Mouse (Mus musculus) small intestine, adult 10 weeks (tissue): ENCODE data around the gene Dhrs11. TPM values are rescaled to one million over a fixed set of nuclear protein-coding genes. Genes with fewer than 3 reads are reported as not detected.

Experiments used
- polyA plus RNA-seq: library from polyadenylated mRNA; stranded (reverse); fragments of 350-450 nt; fragmentation: Illumina TruSeq; extraction: RNeasy Lipid Tissue Mini Kit (QIAGEN cat#74804); gene quantifications from one replicate; pipeline ENCODE4 v1.2.3, GENCODE M21; 2014; ENCODE audit warnings: low replicate concordance

The Dhrs11 gene
- polyA plus RNA-seq = 68.3 TPM

DNA sequence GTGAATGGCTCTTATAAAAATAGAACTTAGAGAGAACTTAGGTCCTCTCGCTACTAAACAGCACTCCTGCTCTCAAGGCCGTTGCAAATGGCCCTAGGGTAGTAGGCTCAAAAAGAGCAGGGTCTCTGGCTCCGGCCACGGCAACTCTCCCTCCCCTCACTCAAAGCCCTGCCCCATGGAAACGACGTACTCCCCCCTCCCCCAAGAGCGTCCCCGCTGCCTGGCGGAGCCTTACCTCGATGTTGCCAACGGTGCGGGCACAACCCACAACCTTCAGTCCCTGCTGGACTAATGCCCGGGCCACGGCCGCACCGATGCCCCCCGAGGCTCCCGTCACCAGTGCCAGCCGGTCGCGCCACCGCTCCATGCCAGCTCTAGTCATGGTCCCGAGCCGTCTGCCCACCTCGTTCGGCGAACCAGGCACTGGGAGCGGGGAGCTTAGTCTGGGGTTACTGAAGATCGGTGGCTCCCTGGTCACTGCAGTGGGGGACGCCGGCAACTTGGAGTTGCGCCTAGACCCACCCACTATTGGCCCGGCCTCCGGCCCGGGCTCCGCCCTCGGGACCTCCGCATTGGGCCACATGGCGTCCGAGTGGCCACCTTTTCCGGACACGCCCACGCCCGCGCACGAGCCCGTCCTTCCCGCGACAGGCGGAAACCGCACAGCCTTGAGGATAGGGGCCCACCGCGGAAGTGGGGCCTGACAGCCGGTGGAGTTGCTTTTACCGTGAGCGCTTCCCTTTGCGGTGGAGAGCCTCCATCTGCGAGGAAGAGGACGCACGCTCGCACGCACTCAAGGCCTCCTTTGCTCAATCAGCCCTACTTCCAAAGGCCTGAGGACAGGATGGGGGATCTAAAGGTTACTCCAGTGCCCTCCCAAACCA is at the start of gene Dhrs11:
Gene Dhrs11, minus strand, starts transcription at position 479 of the 884 bp plus-strand sequence.

DNA sequence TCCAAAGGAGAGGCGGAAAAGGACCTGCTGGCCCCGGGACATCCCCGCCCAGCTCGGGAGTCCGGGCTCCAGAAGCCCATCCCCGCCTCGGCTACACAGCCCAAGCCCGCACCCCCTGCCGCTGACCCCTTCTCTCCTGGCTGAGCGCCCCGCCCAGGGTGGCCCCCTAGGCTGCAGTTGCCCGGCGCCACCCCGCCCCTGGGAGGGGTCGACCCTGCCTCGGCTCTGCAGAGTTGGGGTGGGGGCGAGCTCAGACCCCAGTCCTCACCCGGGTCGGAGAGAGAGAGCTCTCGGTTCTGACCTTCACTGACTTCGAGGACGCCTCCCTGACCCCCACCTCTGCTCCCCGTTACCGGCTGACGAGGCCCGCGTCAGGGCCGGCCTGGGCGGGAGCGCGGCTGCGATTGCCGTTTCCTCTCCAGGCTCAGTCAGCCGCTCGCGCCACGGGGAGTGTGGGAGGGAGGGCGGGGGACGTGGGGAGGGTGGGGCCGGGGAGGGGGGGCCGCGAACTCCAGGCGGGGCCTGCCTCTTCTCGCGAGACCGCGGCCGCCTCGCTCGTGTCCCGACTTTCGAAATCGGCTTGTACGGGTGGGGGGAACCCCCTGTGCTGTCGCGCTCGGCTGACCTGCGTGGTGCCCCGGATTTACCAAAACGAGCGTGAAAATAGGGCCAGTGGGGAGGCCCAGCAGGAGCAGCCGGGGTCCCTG is 41.7 kb upstream of the Dhrs11 start, which contains the start of gene Ggnbp2:
Gene Ggnbp2, minus strand, starts transcription at position 481 of the 707 bp plus-strand sequence.

DNA sequence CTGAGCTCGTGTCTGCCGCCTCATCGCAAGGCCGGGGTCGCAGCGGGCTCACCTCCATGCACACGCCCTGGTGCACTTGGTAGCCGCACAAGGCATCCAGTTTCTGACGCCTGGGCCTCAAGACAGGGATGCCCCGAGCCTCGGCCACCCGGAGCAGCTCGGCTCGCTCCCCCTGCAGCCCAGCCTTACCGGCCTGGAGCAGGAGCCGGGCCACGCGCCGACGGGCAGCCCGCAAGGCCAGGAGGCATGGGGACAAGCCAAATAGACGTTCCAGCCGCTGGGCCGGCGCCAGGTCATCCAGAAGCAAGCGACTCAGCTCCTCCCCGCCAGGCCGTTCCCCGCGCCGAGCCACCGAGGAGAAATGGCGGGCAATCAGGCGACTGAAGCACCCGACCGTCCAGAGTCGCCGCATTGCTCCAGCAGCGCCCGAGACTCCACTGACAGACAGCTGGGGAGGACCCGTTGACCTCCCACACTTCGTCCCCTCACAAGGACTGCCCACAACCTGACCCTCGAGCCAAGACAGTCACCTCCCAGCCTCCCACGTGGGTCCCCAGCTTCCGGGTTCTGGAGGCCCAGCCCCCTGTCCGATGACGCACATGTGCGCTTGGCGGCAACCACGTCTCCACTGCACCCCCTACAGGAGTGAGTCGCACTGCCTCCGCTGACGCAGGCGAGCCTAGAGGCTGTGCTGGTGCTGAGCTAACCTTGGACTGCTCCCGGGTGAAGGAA is 9.7 kb downstream of the Dhrs11 start, which contains the start of gene Mrm1:
Gene Mrm1, minus strand, starts transcription at position 555 of the 732 bp plus-strand sequence.

Other genes starting within 250 kb of the Dhrs11 start
- 2.6 TPM for gene Mrm1, start 9.5 kb downstream of the Dhrs11 start, polyA plus RNA-seq
- gene Ggnbp2, start 41.8 kb upstream of the Dhrs11 start, polyA plus RNA-seq = 529 TPM
- 8.6 TPM for gene Myo19, start 51.2 kb upstream of the Dhrs11 start, polyA plus RNA-seq
- gene Pigw, start 51.3 kb upstream of the Dhrs11 start, polyA plus RNA-seq = 17.0 TPM
- gene Znhit3, start 87.4 kb upstream of the Dhrs11 start, polyA plus RNA-seq = 4.0 TPM
- gene Car4, start 128.8 kb upstream of the Dhrs11 start, polyA plus RNA-seq = 86.7 TPM